Mouse (Mus musculus) MEL-GATA-1-ER (cell line): ENCODE measurements around the gene Ecel1.
A peak's percentile ranks its signal among the peaks of the same experiment; 100 is the strongest.

Source experiments
- DNase-seq: peaks from one replicate; pipeline ENCODE4 v3.0.0-alpha.2; 2012; ENCODE audit warnings: low read depth; ENCODE audit errors: extremely low read depth

Ecel1 gene

GRCm38 (mm10) chr1:87171312-87171711 lies 15.0 kb upstream of the Ecel1 start:
- no peak for DNase-seq

GRCm38 (mm10) chr1:87170458-87170857 lies 14.1 kb upstream of the Ecel1 start:
- DNase-seq: no peak

GRCm38 (mm10) chr1:87164796-87165184 lies 8.5 kb upstream of the Ecel1 start:
- DNase-seq: no peak

- DNase-seq: no peak
Measured at GRCm38 (mm10) chr1:87164164-87164795, 8.0 kb upstream of the Ecel1 start.

- no peak for DNase-seq
Measured at GRCm38 (mm10) chr1:87159396-87159795, 3.1 kb upstream of the Ecel1 start.

- no peak for DNase-seq
Measured at GRCm38 (mm10) chr1:87155531-87156198, 656 bp downstream of the Ecel1 start.

GRCm38 (mm10) chr1:87154501-87155120 lies 1.7 kb downstream of the Ecel1 start:
- DNase-seq: no peak

- no peak for DNase-seq
Measured at GRCm38 (mm10) chr1:87153776-87154500, 2.4 kb downstream of the Ecel1 start.

- DNase-seq: no peak
Measured at GRCm38 (mm10) chr1:87151286-87151685, 5.0 kb downstream of the Ecel1 start.

GRCm38 (mm10) chr1:87149422-87149821 lies 6.9 kb downstream of the Ecel1 start:
- DNase-seq: no peak

- DNase-seq: no peak
Measured at GRCm38 (mm10) chr1:87143141-87143540, 13.2 kb downstream of the Ecel1 start.

GRCm38 (mm10) chr1:87142456-87142855 lies 13.9 kb downstream of the Ecel1 start:
- no peak for DNase-seq

- DNase-seq: no peak
Measured at GRCm38 (mm10) chr1:87141550-87141949, 14.8 kb downstream of the Ecel1 start.

- DNase-seq: no peak
Measured at GRCm38 (mm10) chr1:87131803-87132202, 24.5 kb downstream of the Ecel1 start.

GRCm38 (mm10) chr1:87127206-87128030 lies 28.9 kb downstream of the Ecel1 start:
- no peak for DNase-seq

- DNase-seq: no peak
Measured at GRCm38 (mm10) chr1:87124673-87125072, 31.6 kb downstream of the Ecel1 start, which contains the start of gene Akp3. TSS of gene Akp3 (plus strand) at chr1:87124973.

GRCm38 (mm10) chr1:87114784-87115183 lies 41.5 kb downstream of the Ecel1 start:
- DNase-seq: no peak

GRCm38 (mm10) chr1:87111719-87112354 lies 44.5 kb downstream of the Ecel1 start:
- DNase-seq: peak; percentile 29

GRCm38 (mm10) chr1:87108564-87108963 lies 47.8 kb downstream of the Ecel1 start:
- DNase-seq: no peak

GRCm38 (mm10) chr1:87106536-87106935 lies 49.8 kb downstream of the Ecel1 start:
- DNase-seq: no peak

GRCm38 (mm10) chr1:87103936-87104335 lies 52.4 kb downstream of the Ecel1 start:
- no peak for DNase-seq
